Mouse (Mus musculus) myocyte (in vitro differentiated cells): ENCODE data around the gene Pycr1.

Experiments
- POLR2A ChIP-seq: IDR thresholded peaks from one replicate; pipeline ENCODE4 v1.6.1; 2011; ENCODE audit warnings: low read depth, mild to moderate bottlenecking, control low read depth, moderate library complexity; ENCODE audit not compliant: insufficient read length
- POLR2AphosphoS2 ChIP-seq: IDR thresholded peaks from one replicate; pipeline ENCODE4 v1.6.1; 2011; ENCODE audit warnings: low read depth, control low read depth; ENCODE audit not compliant: insufficient read length
- SRF ChIP-seq: IDR thresholded peaks from one replicate; pipeline ENCODE4 v1.6.1; 2011; ENCODE audit warnings: low read depth; ENCODE audit not compliant: control insufficient read depth, insufficient read length
- USF1 ChIP-seq: IDR thresholded peaks from one replicate; pipeline ENCODE4 v1.6.1; 2011; ENCODE audit warnings: low read depth, mild to moderate bottlenecking, control low read depth, moderate library complexity

- no peak for TF ChIP-seq POLR2A
- no peak for TF ChIP-seq POLR2AphosphoS2
- no peak for TF ChIP-seq USF1
- no peak for TF ChIP-seq SRF
Observed at GRCm38 (mm10) chr11:120623961-120624679, 19.4 kb downstream of the Pycr1 start.
